Mouse (Mus musculus): ENCODE measurements around the gene Fam110c. TPM values are rescaled to one million over a fixed set of nuclear protein-coding genes. Genes with fewer than 3 reads are reported as not detected.

Gene Fam110c
- polyA plus RNA-seq, 1 experiment from 2014 or later, result not detected

- no peak overlapping the region for H3K27ac ChIP-seq
- no peaks in the 10 kb centered on the region for H3K4me1 ChIP-seq (replicated peaks; ENCODE audit: control insufficient read depth, insufficient read depth, low read length)
- H3K9ac ChIP-seq, result no peak overlapping the region
- no peaks in the 10 kb centered on the region for H3K27me3 ChIP-seq (ENCODE audit: control insufficient read depth, insufficient read depth, low read length)
- no peak for ATAC-seq (ENCODE audit: low FRiP score)
- H3K9me3 ChIP-seq (ENCODE audit: control insufficient read depth, low read length), result no peaks in the 10 kb centered on the region
- H3K4me3 ChIP-seq (replicated peaks; ENCODE audit: low read length), result no peak overlapping the region
- H3K36me3 ChIP-seq (replicated peaks; ENCODE audit: control insufficient read depth, insufficient read depth), result no peaks in the 10 kb centered on the region
- DNase-seq (ENCODE audit: low spot score), result no peak
- WGBS, result 15% methylated on average over 5 of the region's 5 CpGs
- H3K4me2 ChIP-seq (replicated peaks), result no peak overlapping the region
These were observed 18.8 kb downstream of the Fam110c start for GRCm38 (mm10) chr12:31092481-31092880.

DNA sequence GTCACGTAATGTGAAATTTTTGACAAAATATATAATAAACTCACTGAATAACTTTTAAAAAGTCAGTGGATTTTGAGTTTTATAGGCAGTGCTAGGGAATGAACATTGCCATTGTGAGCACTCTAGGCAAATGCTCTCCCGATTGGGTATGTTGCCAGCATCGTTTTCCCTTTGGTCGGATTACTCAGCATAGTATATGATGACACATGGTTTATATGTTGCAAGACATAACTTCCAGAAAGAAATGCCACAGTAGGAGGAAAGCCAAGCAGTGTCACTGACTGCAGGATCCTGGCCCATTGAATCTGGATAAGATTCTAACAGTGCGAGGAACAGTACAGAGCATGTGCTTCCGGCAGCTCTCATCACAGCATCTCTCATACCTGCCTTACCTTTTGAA is 23.5 kb downstream of the Fam110c start:
- Histone ChIP-seq H3K36me3 (replicated peaks; ENCODE audit: control insufficient read depth, insufficient read depth) (no peaks in the 10 kb centered on the region), H3K4me2 (replicated peaks) (no peak overlapping the region), H3K9me3 (ENCODE audit: control insufficient read depth, low read length) (no peaks in the 10 kb centered on the region), H3K27ac (no peak overlapping the region), H3K9ac (no peak overlapping the region), H3K27me3 (ENCODE audit: control insufficient read depth, insufficient read depth, low read length) (no peaks in the 10 kb centered on the region), H3K4me1 (replicated peaks; ENCODE audit: control insufficient read depth, insufficient read depth, low read length) (no peaks in the 10 kb centered on the region), H3K4me3 (replicated peaks; ENCODE audit: low read length) (no peak overlapping the region)
- DNase-seq (ENCODE audit: low spot score) (no peak), ATAC-seq (ENCODE audit: low FRiP score) (no peak)
- WGBS, result 94% methylated on average over 6 of the region's 6 CpGs

- no peak for ATAC-seq (ENCODE audit: low FRiP score)
- no peak for DNase-seq (ENCODE audit: low spot score)
- H3K9ac ChIP-seq, result no peak overlapping the region
- H3K4me2 ChIP-seq (replicated peaks), result no peak overlapping the region
- no peak overlapping the region for H3K27ac ChIP-seq
- H3K4me3 ChIP-seq (replicated peaks; ENCODE audit: low read length), result no peak overlapping the region
- 97% methylated on average over 4 of the region's 4 CpGs for WGBS
- no peaks in the 10 kb centered on the region for H3K27me3 ChIP-seq (ENCODE audit: control insufficient read depth, insufficient read depth, low read length)
- H3K36me3 ChIP-seq (replicated peaks; ENCODE audit: control insufficient read depth, insufficient read depth), result no peaks in the 10 kb centered on the region
- no peaks in the 10 kb centered on the region for H3K4me1 ChIP-seq (replicated peaks; ENCODE audit: control insufficient read depth, insufficient read depth, low read length)
- H3K9me3 ChIP-seq (ENCODE audit: control insufficient read depth, low read length), result no peaks in the 10 kb centered on the region
These were observed 27.5 kb downstream of the Fam110c start for GRCm38 (mm10) chr12:31101190-31101589.

GRCm38 (mm10) chr12:31101821-31102220 is 28.2 kb downstream of the Fam110c start:
- Histone ChIP-seq H3K4me1 (replicated peaks; ENCODE audit: control insufficient read depth, insufficient read depth, low read length) (no peaks in the 10 kb centered on the region), H3K27ac (no peak overlapping the region), H3K4me3 (replicated peaks; ENCODE audit: low read length) (no peak overlapping the region), H3K36me3 (replicated peaks; ENCODE audit: control insufficient read depth, insufficient read depth) (no peaks in the 10 kb centered on the region), H3K9me3 (ENCODE audit: control insufficient read depth, low read length) (no peaks in the 10 kb centered on the region), H3K9ac (no peak overlapping the region), H3K4me2 (replicated peaks) (no peak overlapping the region), H3K27me3 (ENCODE audit: control insufficient read depth, insufficient read depth, low read length) (no peaks in the 10 kb centered on the region)
- DNase-seq (ENCODE audit: low spot score) (no peak), ATAC-seq (ENCODE audit: low FRiP score) (no peak)
- 95% methylated on average over 4 of the region's 4 CpGs for WGBS

DNA sequence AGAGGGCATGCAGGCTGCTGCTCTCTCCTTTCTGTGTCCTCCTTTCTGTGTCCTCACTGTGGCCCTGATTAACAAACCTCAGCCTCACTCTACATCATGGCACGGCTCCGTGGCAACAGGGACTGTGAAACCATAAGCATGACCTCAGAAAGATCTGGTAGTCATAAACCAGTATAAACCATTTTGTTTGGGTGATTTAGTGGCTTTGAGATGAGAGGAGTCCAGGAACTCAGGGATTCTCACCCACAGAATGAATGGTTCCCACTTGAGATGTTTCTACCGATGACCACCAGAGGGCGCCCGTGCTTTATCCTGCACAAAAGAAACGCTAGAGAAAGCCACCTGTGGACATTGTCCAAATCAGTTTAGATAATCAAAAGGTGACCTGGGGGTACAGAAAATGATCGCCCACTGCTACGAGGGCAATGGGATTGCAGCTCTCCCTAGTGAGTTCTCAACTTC is 42.4 kb downstream of the Fam110c start:
- ATAC-seq (ENCODE audit: low FRiP score), result no peak

GRCm38 (mm10) chr12:31120535-31120934 is 46.9 kb downstream of the Fam110c start:
- Histone ChIP-seq H3K4me2 (replicated peaks) (no peak overlapping the region), H3K4me1 (replicated peaks; ENCODE audit: control insufficient read depth, insufficient read depth, low read length) (no peaks in the 10 kb centered on the region), H3K27ac (no peak overlapping the region), H3K9ac (no peak overlapping the region), H3K27me3 (ENCODE audit: control insufficient read depth, insufficient read depth, low read length) (no peaks in the 10 kb centered on the region), H3K36me3 (replicated peaks; ENCODE audit: control insufficient read depth, insufficient read depth) (no peaks in the 10 kb centered on the region), H3K9me3 (ENCODE audit: control insufficient read depth, low read length) (no peaks in the 10 kb centered on the region), H3K4me3 (replicated peaks; ENCODE audit: low read length) (no peak overlapping the region)
- DNase-seq (ENCODE audit: low spot score) (no peak), ATAC-seq (ENCODE audit: low FRiP score) (no peak)
- 79% methylated on average over 5 of the region's 5 CpGs for WGBS

More for the DNA sequence above, 42.4 kb downstream of the Fam110c start:
- no peak overlapping the region for H3K9ac ChIP-seq
- WGBS, result 18% methylated on average over 8 of the region's 8 CpGs
- no peak overlapping the region for H3K27ac ChIP-seq
- no peaks in the 10 kb centered on the region for H3K36me3 ChIP-seq (replicated peaks; ENCODE audit: control insufficient read depth, insufficient read depth)
- H3K27me3 ChIP-seq (ENCODE audit: control insufficient read depth, insufficient read depth, low read length), result no peaks in the 10 kb centered on the region
- H3K9me3 ChIP-seq (ENCODE audit: control insufficient read depth, low read length), result no peaks in the 10 kb centered on the region
- no peak overlapping the region for H3K4me2 ChIP-seq (replicated peaks)
- H3K4me1 ChIP-seq (replicated peaks; ENCODE audit: control insufficient read depth, insufficient read depth, low read length), result no peaks in the 10 kb centered on the region
- DNase-seq (ENCODE audit: low spot score), result peak; percentile 79
- no peak overlapping the region for H3K4me3 ChIP-seq (replicated peaks; ENCODE audit: low read length)

GRCm38 (mm10) chr12:31122892-31123622 is 49.4 kb downstream of the Fam110c start:
- Histone ChIP-seq H3K9ac (no peak overlapping the region), H3K27me3 (ENCODE audit: control insufficient read depth, insufficient read depth, low read length) (no peaks in the 10 kb centered on the region), H3K27ac (no peak overlapping the region), H3K4me1 (replicated peaks; ENCODE audit: control insufficient read depth, insufficient read depth, low read length) (no peaks in the 10 kb centered on the region), H3K4me2 (replicated peaks) (no peak overlapping the region), H3K36me3 (replicated peaks; ENCODE audit: control insufficient read depth, insufficient read depth) (no peaks in the 10 kb centered on the region), H3K4me3 (replicated peaks; ENCODE audit: low read length) (no peak overlapping the region), H3K9me3 (ENCODE audit: control insufficient read depth, low read length) (no peaks in the 10 kb centered on the region)
- 76% methylated on average over 6 of the region's 6 CpGs for WGBS
- no peak for ATAC-seq (ENCODE audit: low FRiP score)
- DNase-seq (ENCODE audit: low spot score), result no peak

- Histone ChIP-seq H3K9me3 (ENCODE audit: control insufficient read depth, low read length) (no peaks in the 10 kb centered on the region), H3K27me3 (ENCODE audit: control insufficient read depth, insufficient read depth, low read length) (no peaks in the 10 kb centered on the region), H3K36me3 (replicated peaks; ENCODE audit: control insufficient read depth, insufficient read depth) (no peaks in the 10 kb centered on the region), H3K4me2 (replicated peaks) (no peak overlapping the region), H3K4me3 (replicated peaks; ENCODE audit: low read length) (no peak overlapping the region), H3K27ac (no peak overlapping the region), H3K9ac (no peak overlapping the region), H3K4me1 (replicated peaks; ENCODE audit: control insufficient read depth, insufficient read depth, low read length) (no peaks in the 10 kb centered on the region)
- 36% methylated on average over 1 of the region's 1 CpGs for WGBS
- DNase-seq (ENCODE audit: low spot score), result no peak
- no peak for ATAC-seq (ENCODE audit: low FRiP score)
These were observed 52.4 kb downstream of the Fam110c start for GRCm38 (mm10) chr12:31126071-31126470.

DNA sequence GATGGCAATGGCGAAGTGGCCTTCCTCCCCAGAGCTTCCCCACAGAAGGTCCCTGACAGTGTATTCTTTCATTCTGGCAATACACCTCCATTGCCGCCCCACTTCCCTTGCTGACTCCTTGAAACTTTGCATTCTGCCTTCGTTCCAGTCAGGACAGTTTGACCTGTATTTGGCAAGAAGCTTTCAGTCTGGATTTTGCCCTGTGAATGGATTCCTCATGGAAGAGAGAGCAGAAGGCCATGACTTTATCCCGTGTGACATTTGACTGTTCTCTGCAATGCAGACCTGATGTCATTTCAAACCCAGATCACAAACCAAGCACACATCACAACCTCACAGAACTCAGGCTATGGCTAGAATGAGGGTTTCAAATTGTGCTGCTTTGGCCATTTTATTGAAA is 55.9 kb downstream of the Fam110c start:
- no peak overlapping the region for H3K27ac ChIP-seq
- no peaks in the 10 kb centered on the region for H3K36me3 ChIP-seq (replicated peaks; ENCODE audit: control insufficient read depth, insufficient read depth)
- H3K27me3 ChIP-seq (ENCODE audit: control insufficient read depth, insufficient read depth, low read length), result no peaks in the 10 kb centered on the region
- 83% methylated on average over 4 of the region's 4 CpGs for WGBS
- no peak overlapping the region for H3K4me3 ChIP-seq (replicated peaks; ENCODE audit: low read length)
- H3K9me3 ChIP-seq (ENCODE audit: control insufficient read depth, low read length), result no peaks in the 10 kb centered on the region
- H3K4me2 ChIP-seq (replicated peaks), result no peak overlapping the region
- H3K4me1 ChIP-seq (replicated peaks; ENCODE audit: control insufficient read depth, insufficient read depth, low read length), result no peaks in the 10 kb centered on the region
- H3K9ac ChIP-seq, result no peak overlapping the region
- DNase-seq (ENCODE audit: low spot score), result no peak
- ATAC-seq (ENCODE audit: low FRiP score), result no peak

Measured in hindbrain, embryonic 14.5 days (tissue).